Mouse (Mus musculus) kidney, adult 8-10 months (tissue): ENCODE data around the gene Nos1ap.

Experiments used
- DNase-seq, 2 experiments: peaks; one replicate each; pipeline ENCODE4 v3.0.0; 2022

Nos1ap gene

DNA sequence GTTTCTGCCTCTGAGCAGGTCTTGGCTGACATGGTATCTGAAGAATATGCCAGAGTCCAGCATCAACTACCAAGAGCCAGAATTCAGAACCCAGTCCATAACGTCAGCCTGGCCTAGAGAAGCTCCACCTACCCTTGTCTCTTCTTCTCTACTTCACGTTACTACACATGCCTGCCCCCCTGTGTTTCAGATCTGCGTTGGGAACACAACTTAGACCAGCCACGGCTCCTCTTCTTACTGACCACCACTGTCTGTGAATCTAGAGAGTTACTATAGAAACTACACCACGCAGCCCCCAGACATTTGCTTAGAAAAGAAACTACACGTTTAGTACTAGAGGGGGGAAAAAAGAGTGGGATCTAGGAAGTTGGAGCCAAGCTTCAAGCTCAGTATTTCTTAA is 2.9 kb downstream of the Nos1ap start:
- no peak for DNase-seq

GRCm38 (mm10) chr1:170583925-170584324 is 5.7 kb downstream of the Nos1ap start:
- DNase-seq = no peak

DNA sequence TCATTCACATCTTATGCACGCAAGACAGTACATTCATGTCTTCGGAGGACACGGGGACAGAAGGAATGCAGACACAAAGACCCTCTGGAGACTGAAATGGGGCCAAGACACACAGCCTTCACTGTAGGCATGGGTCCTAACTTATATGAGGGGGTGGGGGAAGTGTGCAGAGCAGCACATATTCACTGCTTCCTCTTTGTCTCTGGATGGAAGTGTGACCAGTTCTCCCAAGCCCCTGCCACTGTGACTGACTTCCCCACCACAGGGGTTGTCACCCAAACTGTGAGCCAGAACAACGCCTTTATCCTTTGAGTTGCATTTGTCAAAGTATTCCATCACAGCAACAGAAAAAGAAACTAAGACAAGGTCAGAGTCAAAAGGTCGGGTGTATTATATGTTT is 7.3 kb downstream of the Nos1ap start:
- no peak for DNase-seq

- DNase-seq = no peak
Observed at GRCm38 (mm10) chr1:170580485-170581110, 9.1 kb downstream of the Nos1ap start.

DNA sequence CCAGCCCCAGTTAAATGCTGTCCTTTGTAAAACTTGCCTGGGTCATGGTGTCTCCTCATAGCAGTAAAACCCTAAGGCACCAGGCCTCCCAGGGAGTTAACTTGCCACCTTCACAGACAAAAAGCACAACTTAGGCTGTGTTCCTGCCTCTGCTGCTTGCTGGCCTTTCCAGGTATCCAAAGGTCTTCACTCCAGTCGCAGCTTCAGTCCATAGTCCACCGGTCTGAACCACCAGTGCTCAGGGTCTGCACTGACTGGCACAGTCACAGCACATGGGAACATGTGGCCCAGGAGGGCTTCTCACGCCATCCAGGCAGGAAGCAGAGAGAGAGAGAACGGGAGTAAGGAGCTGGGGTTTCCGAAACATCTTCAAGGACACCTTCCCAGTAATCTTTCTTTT is 10.2 kb downstream of the Nos1ap start:
- peak; percentile 57 to 66 for DNase-seq

DNA sequence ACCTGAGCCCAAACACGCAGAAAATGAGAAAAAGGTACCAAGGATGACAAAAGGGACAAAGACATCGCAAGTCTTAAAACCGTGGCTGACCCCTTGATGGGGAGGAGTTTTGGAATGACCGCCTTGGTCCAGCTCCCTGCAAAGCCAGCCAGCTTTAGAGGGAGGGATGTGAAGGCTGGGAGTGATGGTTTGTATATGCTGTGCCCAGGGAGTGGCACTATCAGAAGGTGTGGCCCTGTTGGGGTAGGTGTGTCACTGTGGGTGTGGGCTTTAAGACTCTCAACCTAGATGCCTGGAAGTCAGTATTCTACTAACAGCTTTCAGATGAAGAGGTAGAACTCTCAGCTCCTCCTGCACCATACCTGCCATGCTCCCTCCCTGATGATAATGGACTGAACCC is 10.6 kb downstream of the Nos1ap start:
- DNase-seq = no peak

- DNase-seq = no peak
Observed at GRCm38 (mm10) chr1:170576728-170577065, 13.0 kb downstream of the Nos1ap start.

GRCm38 (mm10) chr1:170576012-170576727 is 13.5 kb downstream of the Nos1ap start:
- DNase-seq = no peak

GRCm38 (mm10) chr1:170573117-170573516 is 16.5 kb downstream of the Nos1ap start:
- DNase-seq = no peak

DNA sequence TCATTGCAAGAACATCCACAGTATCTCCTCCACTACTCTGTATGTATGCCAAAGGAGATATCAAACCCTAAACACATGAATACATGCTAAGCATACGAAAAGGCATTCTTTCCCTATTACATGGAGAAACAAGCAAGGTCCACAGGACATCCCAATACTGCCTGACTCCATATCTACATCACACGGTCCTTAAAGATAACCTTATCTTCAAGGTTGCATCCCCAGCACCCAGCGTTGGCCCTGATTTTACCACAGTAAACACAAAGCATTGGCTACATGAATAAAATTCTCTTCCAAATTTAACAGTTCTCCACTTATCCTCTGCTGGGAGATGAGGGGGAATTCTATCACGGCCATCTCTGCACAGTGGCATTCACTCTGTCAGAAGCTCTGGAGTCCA is 22.7 kb downstream of the Nos1ap start:
- no peak for DNase-seq

DNA sequence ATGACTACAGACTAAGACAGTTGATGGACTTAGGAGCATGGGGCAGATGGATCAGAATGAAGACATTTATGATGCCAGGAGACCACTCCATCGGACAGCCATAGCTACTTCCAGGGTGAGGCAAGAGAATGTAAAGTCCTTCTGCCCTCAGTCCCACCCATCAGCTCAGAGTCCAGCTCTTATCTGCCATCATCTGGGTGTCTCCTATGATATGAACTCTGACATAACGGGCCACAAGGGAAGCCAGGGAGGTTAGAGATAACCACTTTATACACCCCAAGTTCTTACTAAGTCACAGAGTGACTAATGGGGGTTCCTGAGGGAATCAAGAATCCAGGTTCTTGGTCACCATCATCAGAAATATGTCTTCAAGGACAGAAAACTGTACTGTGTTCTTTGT is 23.1 kb downstream of the Nos1ap start:
- no peak for DNase-seq

DNA sequence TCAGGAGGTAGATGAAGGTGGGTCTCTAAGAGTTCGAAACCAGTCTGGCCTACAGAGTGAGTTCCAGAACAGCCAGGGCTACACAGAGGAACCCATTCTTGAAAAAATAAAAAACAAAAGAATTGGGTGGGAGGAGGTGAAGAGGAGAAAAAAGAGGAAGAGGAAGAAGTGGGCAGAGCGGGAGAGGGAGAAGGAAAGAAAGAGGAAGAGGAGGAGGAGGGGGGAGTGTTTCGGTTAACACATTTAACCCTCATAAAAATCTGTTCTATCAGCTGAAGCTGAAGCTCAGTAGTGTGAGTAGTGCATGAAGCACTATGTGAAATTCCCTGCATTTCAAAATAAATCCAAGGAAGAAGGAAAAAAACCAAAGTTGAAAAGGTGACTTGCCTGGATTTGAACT is 24.7 kb downstream of the Nos1ap start:
- no peak for DNase-seq

- no peak for DNase-seq
Observed at GRCm38 (mm10) chr1:170562431-170562830, 27.2 kb downstream of the Nos1ap start.

GRCm38 (mm10) chr1:170560768-170561167 is 28.9 kb downstream of the Nos1ap start:
- peak; percentile 18 to 58 for DNase-seq

DNA sequence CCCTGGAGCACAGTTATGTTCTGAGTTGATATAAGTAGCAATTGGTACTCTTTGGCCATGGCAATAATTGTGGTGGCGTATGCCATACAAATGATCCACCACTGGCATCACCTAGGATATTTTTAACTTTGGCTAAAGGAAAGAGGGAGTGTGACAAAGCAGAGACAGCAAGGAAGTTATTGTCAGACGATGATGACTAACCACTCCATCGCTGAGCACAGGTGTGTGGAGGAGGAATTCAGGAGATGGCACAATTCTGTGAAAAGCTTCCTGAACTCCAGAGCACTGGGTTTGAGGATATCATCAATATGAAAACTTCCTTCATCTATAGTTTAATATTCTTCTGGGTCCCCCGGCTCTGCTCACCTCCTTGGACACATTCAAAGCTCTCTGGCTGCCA is 31.7 kb downstream of the Nos1ap start:
- no peak for DNase-seq

DNA sequence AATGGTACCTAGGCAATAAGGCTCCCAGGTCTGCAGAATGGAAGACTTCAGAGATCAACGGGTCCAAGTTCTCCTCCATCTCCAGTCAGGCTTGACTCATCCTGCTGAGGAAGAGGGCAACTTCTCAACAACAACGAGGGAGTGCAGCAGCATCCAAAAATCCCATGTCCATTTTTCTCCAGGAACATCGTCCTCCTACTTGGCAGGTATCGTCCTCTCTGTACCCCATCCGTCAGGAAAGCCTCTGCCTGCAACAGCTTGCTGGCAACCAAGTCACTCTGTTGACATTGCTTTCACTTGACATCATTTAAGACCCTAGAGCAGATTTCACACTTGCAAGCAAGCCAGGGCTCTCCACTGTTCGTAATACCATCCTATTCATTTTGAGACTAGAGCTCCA is 33.0 kb downstream of the Nos1ap start:
- no peak for DNase-seq

GRCm38 (mm10) chr1:170554939-170555293 is 34.7 kb downstream of the Nos1ap start:
- peak; percentile 60 to 69 for DNase-seq

DNA sequence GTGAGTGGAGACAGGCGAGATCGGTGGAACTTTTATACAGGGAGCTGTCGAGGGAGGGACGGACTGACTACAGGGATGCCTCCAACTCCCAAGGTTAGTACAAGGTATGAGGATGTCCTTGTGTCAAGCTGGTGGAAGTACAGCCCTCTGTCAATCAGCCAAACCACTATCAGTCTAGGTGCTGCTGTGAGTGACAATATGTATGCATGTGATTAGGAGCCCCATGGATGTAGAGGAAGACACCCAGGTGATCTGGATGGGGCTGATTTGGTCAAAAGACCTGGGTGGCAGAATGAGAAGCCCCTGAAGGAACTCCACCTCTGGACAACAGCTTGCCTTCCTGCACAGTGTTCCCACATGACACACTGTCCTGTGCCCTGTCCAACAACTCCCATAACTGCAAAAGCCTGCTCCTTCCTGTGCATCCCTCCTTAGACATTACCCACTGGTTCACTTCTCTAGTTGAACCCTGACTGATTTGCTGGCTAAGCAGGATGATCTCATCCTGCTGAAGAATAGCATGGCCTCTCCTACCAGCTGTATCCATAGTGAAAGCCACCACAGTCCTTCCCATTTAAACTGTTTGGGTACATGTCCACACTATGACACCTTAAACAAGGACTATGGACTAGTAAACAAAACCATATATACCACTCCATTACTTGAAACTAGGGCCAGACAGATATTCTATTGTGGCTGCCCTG is 35.3 kb downstream of the Nos1ap start:
- no peak for DNase-seq

GRCm38 (mm10) chr1:170550649-170551440 is 38.8 kb downstream of the Nos1ap start:
- DNase-seq = peak in 1 of 2 experiments; percentile 20

DNA sequence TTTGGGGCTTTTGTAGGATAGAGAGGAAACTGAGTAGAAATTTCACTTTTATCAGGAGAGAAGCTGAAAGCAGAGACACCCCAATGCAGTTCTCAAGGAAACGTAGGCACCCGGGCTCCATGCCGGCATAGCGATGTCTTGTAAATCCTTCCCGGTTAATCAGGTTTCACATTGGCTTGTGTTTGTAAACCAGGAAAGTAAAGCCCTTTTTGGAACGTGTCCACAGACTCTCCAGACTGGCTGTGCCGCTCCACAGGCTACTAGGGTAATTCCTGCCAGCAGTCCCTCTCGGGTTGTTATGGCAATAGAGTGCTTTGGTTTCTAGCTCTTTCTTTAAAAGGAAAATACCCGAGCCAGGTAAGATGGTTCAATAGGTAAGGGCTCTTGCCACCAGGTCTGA is 40.6 kb downstream of the Nos1ap start:
- DNase-seq = peak; percentile 44 to 79

GRCm38 (mm10) chr1:170548192-170548795 is 41.4 kb downstream of the Nos1ap start:
- DNase-seq = no peak

- DNase-seq = no peak
Observed at GRCm38 (mm10) chr1:170546297-170546696, 43.4 kb downstream of the Nos1ap start.

GRCm38 (mm10) chr1:170545286-170545685 is 44.4 kb downstream of the Nos1ap start:
- no peak for DNase-seq
